Mouse (Mus musculus): ENCODE results near the gene Gm37240.

GRCm38 (mm10) chr3:85397816-85398482 lies 489.4 kb downstream of the Gm37240 start:
- no peak for TF ChIP-seq CTCF (IDR thresholded peaks at IDR 0.05; ENCODE audit: borderline replicate concordance, insufficient read depth, low read depth, low read length)
- TF ChIP-seq POLR2A (IDR thresholded peaks at IDR 0.05; ENCODE audit: borderline replicate concordance, insufficient read depth, low read length) = no peak
